Mouse (Mus musculus) CH12.LX (cell line): ENCODE measurements at regions not wholly inside any gene's neighbourhood (a gene's known extent, or its start where the extent isn't known, plus 50 kb on each side); places are given as distances from the start of the nearest gene placed in this dataset.

Source experiments
- CTCF ChIP-seq, 2 experiments: IDR thresholded peaks in 1 of 2; conservative IDR thresholded peaks in 1 of 2; 2 replicates each; pipeline ENCODE4 v1.5.1; 2011 to 2012; ENCODE audit warnings: low read depth in 2 of 2, low read length in 2 of 2, improper control_type of control experiment in 1 of 2, inconsistent platforms in 1 of 2, mild to moderate bottlenecking in 1 of 2, moderate library complexity in 1 of 2
- EP300 ChIP-seq: IDR thresholded peaks from 2 replicates; pipeline ENCODE4 v1.6.1; 2011; ENCODE audit warnings: low read length, improper control_type of control experiment
- POLR2A ChIP-seq: IDR thresholded peaks from 2 replicates; pipeline ENCODE4 v1.6.1; 2011; ENCODE audit warnings: low read depth, mild to moderate bottlenecking, improper control_type of control experiment, low read length
- RCOR1 ChIP-seq: conservative IDR thresholded peaks from 2 replicates; pipeline ENCODE4 v1.6.1; 2012; ENCODE audit warnings: low read depth, mild to moderate bottlenecking, inconsistent platforms, low read length, improper control_type of control experiment
- SMC3 ChIP-seq: IDR thresholded peaks from 2 replicates; pipeline ENCODE4 v1.6.1; 2011; ENCODE audit warnings: low read depth, low read length, improper control_type of control experiment
- TBP ChIP-seq: conservative IDR thresholded peaks from 2 replicates; pipeline ENCODE4 v1.6.1; 2011; ENCODE audit warnings: low read depth, low read length, improper control_type of control experiment
- UBTF ChIP-seq: IDR thresholded peaks from 2 replicates; pipeline ENCODE4 v1.6.1; 2012; ENCODE audit warnings: low read depth, mild to moderate bottlenecking, inconsistent platforms, low read length, improper control_type of control experiment, moderate library complexity

DNA sequence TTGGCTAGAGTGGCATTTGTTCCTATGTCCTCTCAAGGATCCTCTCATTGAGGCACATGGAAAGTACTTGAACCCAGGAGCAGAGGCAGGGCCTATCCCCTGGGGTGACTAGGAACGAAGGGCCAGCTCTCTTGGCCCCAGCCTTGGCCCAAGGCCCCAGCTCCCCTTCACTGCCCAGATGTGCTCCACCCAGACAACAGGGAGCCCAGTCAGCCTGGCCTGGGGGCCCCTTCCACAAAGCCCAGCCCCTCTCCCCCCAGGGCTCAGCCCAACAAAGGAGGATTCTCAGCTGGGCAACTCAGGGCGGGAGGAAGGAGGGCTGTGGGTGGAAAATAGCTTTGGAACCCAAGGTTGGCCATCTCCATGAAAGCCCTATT, 80.6 kb downstream of the Pja1 start:
- no peak for TF ChIP-seq RCOR1
- no peak for TF ChIP-seq POLR2A
- TF ChIP-seq TBP = no peak
- no peak for TF ChIP-seq SMC3
- no peak for TF ChIP-seq UBTF
- no peak for TF ChIP-seq CTCF (conservative IDR thresholded peaks at IDR 0.05 in 1 of 2, IDR thresholded peaks at IDR 0.05 in 1 of 2; ENCODE audit: low read depth in 2 of 2, low read length in 2 of 2)
- TF ChIP-seq EP300 = no peak
